In genomic region chr9:99980734-99981133, GRCm38 (mm10) we compare ENCODE assay signal across 27 mouse cellular contexts.
DNase-seq lines count a peak whose midpoint lies in the region; ATAC-seq and TF ChIP-seq lines count a peak whose summit lies in the region.
"Had no signal": no experiment of that assay in that cellular context is flagged by ENCODE, and none has a peak within 500 bp of the region (broad histone marks: within the 10 kb centered on the region; RNA-seq: fewer than 3 reads in every experiment).

No protein-coding gene starts in this region.

- DNase-seq in lung, embryonic 14.5 days = peak; percentile 70
- DNase-seq in lung, postnatal 0 days (ENCODE audit: low spot score) = peak; percentile 58
- peak; percentile 41 for DNase-seq in lung, postnatal 25 days (ENCODE audit: low spot score)
- no peak for DNase-seq in heart, postnatal 14 days
- DNase-seq in right cerebral cortex, postnatal 36 days (ENCODE audit: low spot score in 2 of 2) = no peak
- no peak for DNase-seq in gastrocnemius, postnatal 25 days
- no peak for DNase-seq in urinary bladder, postnatal 10 days (ENCODE audit: low spot score)
- DNase-seq: adrenal gland, adult 2 months; adrenal gland, postnatal 14 days; cerebellum, adult 11 months; cerebellum, adult 2 months; cerebellum, adult 9-11 months; cerebellum, postnatal 25 days; forebrain, postnatal 0 days; gastrocnemius, adult 2 months; gastrocnemius, postnatal 14 days; heart, adult 18-20 months; heart, postnatal 10 days; heart, postnatal 4 days had no signal

- TF ChIP-seq CTCF in lung, embryonic 14.5 days (IDR thresholded peaks at IDR 0.05; ENCODE audit: low read depth) = no peak
- TF ChIP-seq CTCF in lung, postnatal 0 days (IDR thresholded peaks at IDR 0.05) = no peak

- no peak for ATAC-seq in lung, embryonic 14.5 days (ENCODE audit: insufficient read depth)
- ATAC-seq in lung, postnatal 0 days = peak; percentile 52; the same call in 1 of the 2 replicates
- ATAC-seq: CD4-positive, CD25-positive, alpha-beta regulatory T cell, adult 4 months; forebrain, embryonic 13.5 days; forebrain, postnatal 0 days had no signal

- no peaks in the 10 kb centered on the region for H3K9me3 ChIP-seq in lung, embryonic 14.5 days (ENCODE audit: low read depth, low read length)
- H3K9me3 ChIP-seq in lung, postnatal 0 days (ENCODE audit: low read length) = no peaks in the 10 kb centered on the region
- H3K9me3 ChIP-seq: embryonic facial prominence, embryonic 12.5 days; embryonic facial prominence, embryonic 15.5 days; forebrain, embryonic 13.5 days; heart, embryonic 12.5 days; heart, embryonic 15.5 days; hindbrain, embryonic 12.5 days; hindbrain, embryonic 15.5 days had no signal

- 44% methylated on average over 1 of the region's 1 CpGs for WGBS in lung, embryonic 14.5 days
- WGBS in lung, postnatal 0 days = 52% methylated on average over 1 of the region's 1 CpGs

- no peaks in the 10 kb centered on the region for H3K36me3 ChIP-seq in lung, embryonic 14.5 days (ENCODE audit: insufficient read depth)
- no peaks in the 10 kb centered on the region for H3K36me3 ChIP-seq in lung, postnatal 0 days (ENCODE audit: insufficient read depth, low read length)
- H3K36me3 ChIP-seq: embryonic facial prominence, embryonic 12.5 days; embryonic facial prominence, embryonic 15.5 days; heart, embryonic 12.5 days; heart, embryonic 15.5 days; hindbrain, embryonic 12.5 days; hindbrain, embryonic 15.5 days had no signal

- no peak overlapping the region for H3K4me2 ChIP-seq in lung, embryonic 14.5 days
- H3K4me2 ChIP-seq in lung, postnatal 0 days (replicated peaks; ENCODE audit: low read depth, low read length) = no peak overlapping the region
- H3K4me2 ChIP-seq: embryonic facial prominence, embryonic 12.5 days; embryonic facial prominence, embryonic 15.5 days; forebrain, embryonic 13.5 days; heart, embryonic 12.5 days; heart, embryonic 15.5 days; hindbrain, embryonic 12.5 days; hindbrain, embryonic 15.5 days had no signal

- TF ChIP-seq EP300 in lung, postnatal 0 days (IDR thresholded peaks at IDR 0.05) = peak; percentile 66; the same call in 1 of the 2 replicates

- intact Hi-C loops in heart, postnatal 14 days (cut with DNase I) = no loop called here

- no peak overlapping the region for H3K27ac ChIP-seq in lung, embryonic 14.5 days (ENCODE audit: low read depth)
- no peak overlapping the region for H3K27ac ChIP-seq in lung, postnatal 0 days (ENCODE audit: low read length)
- H3K27ac ChIP-seq: embryonic facial prominence, embryonic 12.5 days; embryonic facial prominence, embryonic 15.5 days; forebrain, embryonic 13.5 days; gastrocnemius, adult 2 months; heart, embryonic 15.5 days; hindbrain, embryonic 12.5 days; hindbrain, embryonic 15.5 days had no signal

- no peak overlapping the region for H3K9ac ChIP-seq in lung, embryonic 14.5 days
- H3K9ac ChIP-seq in lung, postnatal 0 days (replicated peaks; ENCODE audit: low read depth) = no peak overlapping the region
- H3K9ac ChIP-seq: embryonic facial prominence, embryonic 12.5 days; embryonic facial prominence, embryonic 15.5 days; forebrain, embryonic 13.5 days; forebrain, postnatal 0 days; heart, embryonic 12.5 days; heart, embryonic 15.5 days; hindbrain, embryonic 12.5 days; hindbrain, embryonic 15.5 days had no signal

- no peak overlapping the region for H3K4me3 ChIP-seq in lung, embryonic 14.5 days (ENCODE audit: low read depth, low read length)
- H3K4me3 ChIP-seq in lung, postnatal 0 days (ENCODE audit: low read depth, low read length) = no peak overlapping the region
- H3K4me3 ChIP-seq: embryonic facial prominence, embryonic 12.5 days; embryonic facial prominence, embryonic 15.5 days; forebrain, embryonic 13.5 days; gastrocnemius, adult 2 months; heart, embryonic 12.5 days; heart, embryonic 15.5 days; hindbrain, embryonic 12.5 days; hindbrain, embryonic 15.5 days had no signal

- peaks cover 8% of the 10 kb centered on the region for H3K27me3 ChIP-seq in lung, embryonic 14.5 days (ENCODE audit: insufficient read depth, low read length)
- no peaks in the 10 kb centered on the region for H3K27me3 ChIP-seq in lung, postnatal 0 days (replicated peaks; ENCODE audit: insufficient read depth, low read length)
- H3K27me3 ChIP-seq: embryonic facial prominence, embryonic 12.5 days; embryonic facial prominence, embryonic 15.5 days; heart, embryonic 12.5 days; heart, embryonic 15.5 days; hindbrain, embryonic 12.5 days had no signal

- no peaks in the 10 kb centered on the region for H3K4me1 ChIP-seq in lung, embryonic 14.5 days (ENCODE audit: insufficient read depth)
- H3K4me1 ChIP-seq in lung, postnatal 0 days (ENCODE audit: insufficient read depth, low read depth, low read length) = no peaks in the 10 kb centered on the region
- H3K4me1 ChIP-seq: embryonic facial prominence, embryonic 12.5 days; embryonic facial prominence, embryonic 15.5 days; forebrain, embryonic 13.5 days; heart, embryonic 12.5 days; heart, embryonic 15.5 days; hindbrain, embryonic 12.5 days; hindbrain, embryonic 15.5 days had no signal

Comparison
In these comparisons a context has a peak if more than half of its experiments do, and no peak if none do; other contexts are left out.
1. DNase-seq: peak in lung, embryonic 14.5 days (single experiment), lung, postnatal 0 days (single experiment) and lung, postnatal 25 days (single experiment); none in heart, postnatal 14 days (0 of 2), right cerebral cortex, postnatal 36 days (0 of 2), gastrocnemius, postnatal 25 days (single experiment) and urinary bladder, postnatal 10 days (single experiment).